Mouse (Mus musculus) lung, adult 2 months (tissue): ENCODE results near the gene Atg4b. TPM values are rescaled to one million over a fixed set of nuclear protein-coding genes. Genes with fewer than 3 reads are reported as not detected.
A peak's percentile ranks its signal among the peaks of the same experiment; 100 is the strongest.
"Not testable (repeated sequence)": the region's sequence is repeated elsewhere in the genome, so short reads cannot be mapped to it uniquely, and the experiment has no call there.

Source experiments
- DNase-seq: peaks from one replicate; pipeline ENCODE4 v3.0.0; 2022
- H3K4me1 ChIP-seq: fragments of 200-500 bp; 2 replicates; pipeline ENCODE4 v1.6.1; 2011; ENCODE audit warnings: low read length; ENCODE audit not compliant: control insufficient read depth, insufficient read depth
- H3K4me3 ChIP-seq: fragments of 200-500 bp; replicated peaks from 2 replicates; pipeline ENCODE3; 2011; ENCODE audit warnings: low read depth, mild to moderate bottlenecking, control low read depth, low read length; ENCODE audit errors: extremely low read depth
- CTCF ChIP-seq: fragments of 200-500 bp; IDR thresholded peaks from 2 replicates; pipeline ENCODE4 v1.5.1; 2011; ENCODE audit warnings: mild to moderate bottlenecking, low read length, control low read depth; ENCODE audit not compliant: insufficient read depth
- POLR2A ChIP-seq: fragments of 200-500 bp; IDR thresholded peaks from 2 replicates; pipeline ENCODE4 v1.6.1; 2011; ENCODE audit warnings: low read depth, mild to moderate bottlenecking, control low read depth, low read length, borderline replicate concordance; ENCODE audit errors: extremely low read depth
- WGBS: fragments of 180-500 bp; shearing (Covaris S2); methylation state at CpG from one replicate; pipeline ENCODE4 v1.1.7; 2018; 5-methylcytosine and 5-hydroxymethylcytosine counted together
- polyA plus RNA-seq: library from polyadenylated mRNA; depleted of rRNA; stranded (reverse); fragments of >200 nt; gene quantifications from 2 replicates; pipeline ENCODE4 v1.2.3, GENCODE M21; 2012

Gene Atg4b
- polyA plus RNA-seq, 1 experiment = 50.6 TPM

GRCm38 (mm10) chr1:93754573-93755290 is 3.4 kb downstream of the Atg4b start, which contains the start of gene Thap4:
TSS of gene Thap4 (minus strand) at chr1:93754864.
- peaks cover 6% of the 10 kb centered on the region for H3K4me1 ChIP-seq
- WGBS = under 1% methylated on average over 113 of the region's 121 CpGs
- TF ChIP-seq POLR2A (peak; percentile 83; the same call in 1 of the 2 replicates), CTCF (no peak)
- peak within 1 kb of the TSS; percentile 79 for H3K4me3 ChIP-seq
- DNase-seq = peak; percentile 89

GRCm38 (mm10) chr1:93755291-93755610 is 4.0 kb downstream of the Atg4b start:
- no peak for TF ChIP-seq CTCF
- no peak for TF ChIP-seq POLR2A
- Histone ChIP-seq H3K4me1 (peaks cover 6% of the 10 kb centered on the region), H3K4me3 (peak overlapping the region; percentile 65)
- DNase-seq = no peak
- 1% methylated on average over 13 of the region's 13 CpGs for WGBS

GRCm38 (mm10) chr1:93755618-93756017 is 4.3 kb downstream of the Atg4b start:
- DNase-seq = no peak
- H3K4me3 ChIP-seq = no peak overlapping the region
- 22% methylated on average over 7 of the region's 7 CpGs for WGBS
- H3K4me1 ChIP-seq = peaks cover 6% of the 10 kb centered on the region
- TF ChIP-seq POLR2A = no peak
- no peak for TF ChIP-seq CTCF

GRCm38 (mm10) chr1:93756154-93756553 is 4.9 kb downstream of the Atg4b start:
- no peak overlapping the region for H3K4me3 ChIP-seq
- H3K4me1 ChIP-seq = peaks cover 6% of the 10 kb centered on the region
- no peak for TF ChIP-seq POLR2A
- TF ChIP-seq CTCF = no peak
- no peak for DNase-seq

GRCm38 (mm10) chr1:93760076-93760475 is 8.8 kb downstream of the Atg4b start:
- no peak for DNase-seq
- TF ChIP-seq CTCF = no peak
- TF ChIP-seq POLR2A = no peak
- 88% methylated on average over 1 of the region's 1 CpGs for WGBS
- Histone ChIP-seq H3K4me3 (no peak overlapping the region), H3K4me1 (peaks cover 3% of the 10 kb centered on the region; the same call in 1 of the 2 replicates)

GRCm38 (mm10) chr1:93763531-93763930 is 12.2 kb downstream of the Atg4b start:
- H3K4me1 ChIP-seq, DNase-seq, H3K4me3 ChIP-seq: not testable (repeated sequence)
- WGBS = 79% methylated on average over 3 of the region's 3 CpGs

GRCm38 (mm10) chr1:93764871-93765591 is 13.7 kb downstream of the Atg4b start:
- no peak for DNase-seq
- TF ChIP-seq POLR2A (no peak), CTCF (no peak)
- Histone ChIP-seq H3K4me1 (no peaks in the 10 kb centered on the region), H3K4me3 (no peak overlapping the region)
- 86% methylated on average over 9 of the region's 9 CpGs for WGBS

- no peak for TF ChIP-seq CTCF
- no peak for TF ChIP-seq POLR2A
- whole genome bisulfite sequencing = 97% methylated on average over 6 of the region's 6 CpGs
- no peaks in the 10 kb centered on the region for H3K4me1 ChIP-seq
- no peak overlapping the region for H3K4me3 ChIP-seq
- DNase-seq = no peak
These were observed 16.3 kb downstream of the Atg4b start for GRCm38 (mm10) chr1:93767600-93767999.

GRCm38 (mm10) chr1:93769901-93770300 is 18.6 kb downstream of the Atg4b start:
- no peaks in the 10 kb centered on the region for H3K4me1 ChIP-seq
- 75% methylated on average over 3 of the region's 3 CpGs for WGBS
- H3K4me3 ChIP-seq = no peak overlapping the region
- TF ChIP-seq POLR2A (no peak), CTCF (no peak)
- peak; percentile 9 for DNase-seq

- no peak for DNase-seq
- Histone ChIP-seq H3K4me1 (no peaks in the 10 kb centered on the region), H3K4me3 (no peak overlapping the region)
- TF ChIP-seq CTCF (no peak), POLR2A (no peak)
- 96% methylated on average over 5 of the region's 5 CpGs for WGBS
These were observed 25.4 kb downstream of the Atg4b start for GRCm38 (mm10) chr1:93776686-93777085.
